Mouse (Mus musculus): Measurements from ENCODE around the gene Kmt5a. TPM values are rescaled to one million over a fixed set of nuclear protein-coding genes. Genes with fewer than 3 reads are reported as not detected.

Gene Kmt5a
- total RNA-seq, 1 experiment from 2014 or later: 99.1 TPM

DNA sequence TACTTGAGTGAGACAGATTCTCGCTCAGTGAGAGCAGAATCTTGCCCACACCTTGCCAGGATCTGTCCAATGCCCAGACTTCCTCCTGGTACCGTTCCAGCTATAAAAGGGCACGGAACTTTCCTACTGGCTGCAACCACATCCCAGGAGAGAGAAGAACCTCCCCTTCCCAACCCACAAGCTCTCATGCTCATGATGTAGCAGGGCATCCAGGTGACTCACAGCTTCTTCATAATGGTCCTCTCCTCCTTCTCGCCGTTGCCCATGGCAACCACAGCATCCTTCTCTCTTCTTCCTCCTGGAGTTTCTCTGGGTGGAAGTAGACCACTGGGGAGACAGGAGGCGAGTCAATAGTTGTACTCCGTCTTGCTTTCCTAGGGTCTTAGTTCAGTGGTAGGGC lies 28.6 kb downstream of the Kmt5a start:
- ATAC-seq (replicated peaks in 1 of 2; ENCODE audit: insufficient read depth in 1 of 2, low FRiP score in 2 of 2, low TSS enrichment in 1 of 2, low read depth in 1 of 2, poor library complexity in 2 of 2, severe bottlenecking in 2 of 2): no peak

DNA sequence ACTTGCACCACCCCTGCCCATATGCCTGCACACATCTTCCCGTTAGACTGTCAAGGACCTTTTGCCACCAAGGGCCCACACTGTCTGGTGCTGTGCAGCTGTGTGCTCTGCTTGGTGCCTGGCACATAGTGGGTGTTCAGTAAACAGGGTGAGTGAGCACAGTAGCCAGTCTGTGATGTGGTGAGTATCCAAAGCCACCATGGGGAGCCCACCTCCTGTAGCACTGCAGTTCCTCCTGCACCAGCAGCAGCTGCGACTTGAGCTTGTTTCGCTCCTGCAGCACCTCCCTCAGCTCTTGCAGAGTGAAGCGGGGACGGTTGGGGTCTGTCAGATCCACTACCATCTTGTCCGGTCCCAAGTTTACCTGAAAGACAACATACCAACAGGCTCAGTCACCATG lies 29.8 kb downstream of the Kmt5a start:
- ATAC-seq (replicated peaks in 1 of 2; ENCODE audit: insufficient read depth in 1 of 2, low FRiP score in 2 of 2, low TSS enrichment in 1 of 2, low read depth in 1 of 2, poor library complexity in 2 of 2, severe bottlenecking in 2 of 2): no peak

DNA sequence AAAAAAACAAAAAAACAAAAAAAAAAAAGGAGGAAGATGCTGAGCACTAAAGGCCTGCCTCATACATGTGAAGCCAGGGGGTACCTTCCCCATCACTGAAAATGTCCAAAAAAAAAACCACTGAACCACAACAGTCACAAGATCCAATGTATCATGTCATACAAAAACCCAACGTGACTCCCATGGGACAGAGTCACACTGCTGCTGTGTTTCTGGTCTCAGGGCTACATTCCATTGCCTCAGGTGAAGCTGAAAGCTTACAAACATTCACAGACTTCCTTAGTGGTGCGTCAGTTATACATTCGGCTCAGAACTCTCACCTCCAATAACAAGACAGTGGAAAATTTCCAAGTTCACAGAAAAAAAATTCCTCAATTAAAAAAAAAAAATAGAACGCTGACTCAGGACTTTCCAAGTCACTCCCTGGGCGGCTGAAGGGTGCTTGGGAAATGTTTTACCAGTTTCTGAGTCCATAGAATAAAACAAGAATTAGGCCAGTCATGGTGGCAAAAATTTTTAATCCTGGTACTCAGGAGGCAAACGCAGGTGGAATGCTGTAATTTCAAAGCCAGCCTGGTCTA lies 31.0 kb downstream of the Kmt5a start:
- ATAC-seq (replicated peaks in 1 of 2; ENCODE audit: insufficient read depth in 1 of 2, low FRiP score in 2 of 2, low TSS enrichment in 1 of 2, low read depth in 1 of 2, poor library complexity in 2 of 2, severe bottlenecking in 2 of 2): no peak

DNA sequence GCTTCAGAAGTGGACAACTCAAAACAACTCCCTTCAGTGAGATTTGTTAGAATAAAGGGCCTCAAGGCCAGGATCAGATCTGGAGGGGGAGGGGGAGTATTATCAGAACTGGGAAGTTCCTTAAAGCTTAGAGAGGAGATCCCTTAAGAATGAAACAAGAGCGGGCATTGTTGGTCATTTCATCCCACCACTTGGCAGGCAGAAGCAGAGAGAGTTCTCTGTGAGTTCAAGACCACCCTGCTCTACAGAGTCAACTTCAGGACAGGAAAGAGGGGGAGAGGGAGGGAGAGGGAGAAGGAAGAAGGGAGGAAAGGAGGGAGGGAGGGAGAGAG lies 39.1 kb downstream of the Kmt5a start:
- ATAC-seq (replicated peaks in 1 of 2; ENCODE audit: insufficient read depth in 1 of 2, low FRiP score in 2 of 2, low TSS enrichment in 1 of 2, low read depth in 1 of 2, poor library complexity in 2 of 2, severe bottlenecking in 2 of 2): no peak

DNA sequence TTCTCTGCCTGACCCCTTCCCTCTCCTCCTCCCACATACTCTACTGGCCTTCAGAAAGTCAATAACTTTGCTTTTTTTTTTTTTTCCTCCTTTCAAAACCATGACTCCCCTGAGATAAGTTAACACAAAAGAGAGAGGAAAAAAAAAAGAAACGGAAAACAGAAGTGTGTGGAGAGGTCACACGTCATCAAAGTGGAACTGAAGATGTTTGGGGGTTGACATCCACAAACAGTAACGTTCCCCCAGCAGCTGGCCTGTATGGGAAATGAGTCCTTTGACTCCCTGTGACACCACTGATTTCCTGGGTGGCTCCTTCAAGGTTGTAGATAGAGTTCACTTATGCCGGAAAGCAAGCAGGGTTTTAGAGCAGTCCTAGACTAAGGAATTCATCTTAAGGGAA lies 40.4 kb downstream of the Kmt5a start:
- no peak for ATAC-seq (replicated peaks in 1 of 2; ENCODE audit: insufficient read depth in 1 of 2, low FRiP score in 2 of 2, low TSS enrichment in 1 of 2, low read depth in 1 of 2, poor library complexity in 2 of 2, severe bottlenecking in 2 of 2)

DNA sequence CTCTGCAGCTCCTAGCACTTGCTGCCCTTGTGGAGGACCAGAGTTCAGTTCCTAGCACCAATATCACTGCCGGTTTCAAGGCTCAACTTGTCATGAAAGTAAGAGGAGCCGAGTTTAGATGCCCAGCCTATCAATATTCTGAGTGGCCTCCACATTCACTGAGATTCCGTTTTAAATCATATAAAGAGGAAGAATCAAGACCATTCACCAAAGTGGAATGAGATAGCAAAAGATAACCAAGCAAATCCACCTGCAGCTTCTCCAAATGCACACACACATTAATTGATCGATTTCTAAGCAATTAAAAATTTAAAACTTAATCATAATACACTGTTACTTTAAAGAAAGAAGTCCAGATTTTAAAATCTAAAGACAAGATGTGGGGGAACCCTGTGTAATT lies 42.0 kb downstream of the Kmt5a start:
- no peak for ATAC-seq (replicated peaks in 1 of 2; ENCODE audit: insufficient read depth in 1 of 2, low FRiP score in 2 of 2, low TSS enrichment in 1 of 2, low read depth in 1 of 2, poor library complexity in 2 of 2, severe bottlenecking in 2 of 2)

DNA sequence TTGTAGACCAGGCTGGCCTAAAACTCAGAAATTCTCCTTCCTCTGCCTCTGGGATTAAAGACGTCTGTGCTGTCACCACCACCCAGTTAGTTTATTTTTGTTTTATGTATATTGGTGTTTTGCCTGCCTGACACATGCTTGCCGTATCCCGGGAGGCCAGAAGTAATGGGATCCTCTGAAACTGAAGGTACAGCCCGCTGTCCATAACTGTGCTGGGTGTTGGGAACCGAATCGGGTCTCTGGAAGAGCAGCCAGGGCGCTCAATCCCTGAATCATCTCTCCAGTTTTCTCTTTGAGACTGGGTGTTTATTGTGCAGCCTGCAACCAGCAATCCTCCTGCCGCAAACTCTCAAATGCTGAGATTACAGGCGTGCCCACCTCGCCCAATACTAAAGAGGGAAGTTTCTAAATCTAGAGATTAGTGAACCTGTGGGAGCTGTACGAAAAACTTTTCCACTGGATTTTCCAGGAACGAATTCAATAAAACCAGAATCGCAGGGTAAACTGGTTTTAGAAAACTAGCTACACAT lies 42.8 kb downstream of the Kmt5a start:
- ATAC-seq (replicated peaks in 1 of 2; ENCODE audit: insufficient read depth in 1 of 2, low FRiP score in 2 of 2, low TSS enrichment in 1 of 2, low read depth in 1 of 2, poor library complexity in 2 of 2, severe bottlenecking in 2 of 2): no peak

DNA sequence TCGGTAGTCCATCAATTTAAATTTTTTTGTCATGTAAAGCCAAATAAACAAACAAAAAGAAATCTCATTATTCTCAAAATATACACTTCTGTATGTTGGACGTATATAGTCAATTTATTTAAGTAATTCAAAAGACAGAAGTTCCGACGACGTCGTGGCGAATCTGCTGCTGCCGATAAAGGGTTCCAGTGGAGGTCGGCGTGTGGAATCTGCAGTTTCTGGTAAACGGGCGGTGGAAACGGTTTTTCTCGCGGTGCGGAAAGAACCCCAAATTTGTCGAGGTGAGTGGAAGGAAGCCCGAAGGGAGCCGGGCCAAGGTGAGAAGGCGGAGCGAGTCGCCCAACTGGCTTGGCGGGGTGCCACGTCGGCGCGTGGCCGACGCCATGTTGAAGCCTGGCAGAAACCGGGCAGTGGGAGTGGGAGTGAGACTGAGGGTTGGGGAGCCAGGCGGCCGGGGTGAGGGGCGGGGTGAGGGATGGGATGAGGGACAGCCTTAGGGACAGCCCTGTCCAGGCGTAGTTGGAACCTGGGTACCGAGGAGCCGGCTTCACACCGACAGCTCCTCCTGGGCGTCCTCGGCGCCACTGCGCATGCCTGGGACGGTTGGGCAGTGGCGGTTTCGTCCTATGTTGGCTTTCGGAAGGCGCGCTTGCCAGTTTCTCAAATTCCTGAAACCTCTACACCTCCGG lies 43.4 kb downstream of the Kmt5a start, which contains the start of gene Snrnp35:
TSS of gene Snrnp35 (plus strand) at position 169 of the 689 bp plus-strand sequence.
- peak; percentile 57 to 71 for ATAC-seq (replicated peaks in 1 of 2; ENCODE audit: insufficient read depth in 1 of 2, low FRiP score in 2 of 2, low TSS enrichment in 1 of 2, low read depth in 1 of 2, poor library complexity in 2 of 2, severe bottlenecking in 2 of 2)

DNA sequence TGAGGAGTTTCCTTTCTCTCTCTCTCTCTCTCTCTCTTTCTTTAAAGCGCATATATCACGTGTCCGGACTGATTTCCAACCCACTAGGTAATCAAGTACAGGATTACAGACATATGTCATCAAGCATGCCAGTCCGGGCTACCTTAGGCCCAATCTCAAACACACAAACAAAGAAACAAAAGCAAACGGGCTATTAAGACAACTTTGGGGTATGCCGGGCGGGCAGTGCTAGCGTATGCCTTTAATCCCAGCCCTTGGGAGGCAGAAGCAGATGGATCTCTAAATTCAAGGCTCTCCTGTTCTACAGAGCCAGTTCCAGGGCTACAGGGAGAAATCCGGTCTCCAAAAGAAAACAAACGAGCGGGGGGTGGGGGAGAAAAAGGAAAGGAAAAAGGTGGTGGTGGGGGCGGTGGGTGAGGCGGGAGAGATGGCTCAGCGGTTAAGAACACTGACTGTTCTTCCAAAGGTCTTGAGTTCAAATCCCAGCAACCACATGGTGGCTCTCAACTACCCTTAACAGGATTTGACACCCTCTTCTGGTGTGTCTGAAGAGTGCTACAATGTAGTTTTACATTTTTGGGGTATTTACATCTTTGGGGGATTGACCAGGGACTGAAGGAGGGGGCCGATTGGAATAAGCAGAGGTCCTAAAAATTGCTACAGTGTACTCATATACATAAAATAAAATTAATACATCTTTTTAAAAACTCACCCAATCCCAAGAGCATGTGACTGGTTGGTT lies 44.1 kb downstream of the Kmt5a start:
- peak in 1 of 2 experiments; percentile 24; a peak in 1 of 4 replicates for ATAC-seq (replicated peaks in 1 of 2; ENCODE audit: insufficient read depth in 1 of 2, low FRiP score in 2 of 2, low TSS enrichment in 1 of 2, low read depth in 1 of 2, poor library complexity in 2 of 2, severe bottlenecking in 2 of 2)

DNA sequence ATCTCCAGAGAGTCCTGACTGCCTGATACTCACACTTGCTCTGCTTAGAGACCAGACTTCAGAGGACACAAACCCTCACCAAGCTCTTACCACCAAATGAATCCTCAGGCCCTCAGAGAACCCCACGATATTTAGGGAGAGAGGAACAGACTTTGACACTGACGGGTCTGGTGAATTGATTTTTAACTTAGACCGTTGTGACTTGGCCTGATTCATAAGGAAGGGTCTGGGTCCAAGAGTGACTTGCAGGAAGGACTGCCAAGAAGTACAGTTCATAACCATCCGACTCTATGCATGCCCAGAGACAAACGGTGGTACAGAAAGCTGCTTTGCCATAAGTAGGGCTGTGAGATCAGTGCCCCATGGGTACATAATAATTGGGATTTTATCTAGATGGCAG lies 45.9 kb downstream of the Kmt5a start:
- ATAC-seq (replicated peaks in 1 of 2; ENCODE audit: insufficient read depth in 1 of 2, low FRiP score in 2 of 2, low TSS enrichment in 1 of 2, low read depth in 1 of 2, poor library complexity in 2 of 2, severe bottlenecking in 2 of 2): no peak

DNA sequence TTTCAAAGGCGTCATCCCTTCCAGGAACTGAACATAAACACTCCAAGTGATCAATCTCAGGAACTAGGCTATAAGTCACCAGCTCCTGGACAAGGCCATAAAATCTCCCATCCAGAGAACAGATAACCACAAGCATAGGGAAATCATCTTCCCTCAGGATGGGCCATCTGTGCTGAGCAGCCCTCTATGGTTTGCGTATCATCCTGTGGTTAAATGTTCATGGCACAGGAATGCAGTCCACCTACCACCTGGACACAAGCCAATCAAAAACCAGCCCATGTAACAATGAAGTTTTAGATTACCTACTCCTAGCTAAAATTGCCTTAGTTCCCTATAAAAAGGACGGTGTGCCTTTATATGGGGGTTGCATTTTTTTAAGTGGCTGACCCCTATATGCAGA lies 49.2 kb downstream of the Kmt5a start:
- no peak for ATAC-seq (replicated peaks in 1 of 2; ENCODE audit: insufficient read depth in 1 of 2, low FRiP score in 2 of 2, low TSS enrichment in 1 of 2, low read depth in 1 of 2, poor library complexity in 2 of 2, severe bottlenecking in 2 of 2)

DNA sequence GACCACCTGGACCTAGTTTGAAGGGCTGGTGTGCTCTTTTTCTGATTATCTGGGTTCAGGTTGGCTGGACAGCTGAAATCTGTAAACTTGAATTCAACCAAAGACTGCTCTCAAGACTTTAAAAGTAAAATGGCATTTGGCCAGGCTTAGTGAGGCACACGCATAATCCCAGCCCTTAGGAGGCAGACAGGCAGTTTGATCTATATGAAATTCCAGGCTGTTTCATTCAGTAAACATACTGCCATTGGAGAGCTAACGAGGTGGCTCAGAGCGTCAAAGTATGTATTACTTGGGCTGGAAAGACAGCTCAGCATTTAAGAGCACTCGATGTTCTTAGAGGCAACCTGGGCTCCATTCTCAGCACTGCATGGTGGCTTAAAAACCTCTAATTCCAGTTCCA lies 52.0 kb downstream of the Kmt5a start:
- no peak for ATAC-seq (replicated peaks in 1 of 2; ENCODE audit: insufficient read depth in 1 of 2, low FRiP score in 2 of 2, low TSS enrichment in 1 of 2, low read depth in 1 of 2, poor library complexity in 2 of 2, severe bottlenecking in 2 of 2)

DNA sequence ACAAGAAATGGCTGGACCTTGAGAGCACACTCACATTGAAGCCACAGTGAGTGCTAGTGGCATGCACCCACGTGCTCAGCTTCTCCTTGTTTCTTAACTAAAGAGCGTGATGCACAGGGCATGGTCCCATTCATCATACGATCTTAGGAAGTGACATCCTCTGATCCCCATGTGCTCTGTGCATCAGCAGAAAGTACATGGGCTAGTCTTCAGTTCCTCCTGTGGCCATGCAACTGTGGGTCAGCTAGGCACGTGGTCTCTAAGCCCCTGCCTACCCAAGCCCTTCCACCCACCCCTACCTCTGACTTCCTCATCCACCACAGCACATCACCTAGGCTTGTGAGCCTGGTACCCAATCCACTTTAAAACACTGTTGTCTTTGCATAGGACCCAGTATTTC lies 52.9 kb downstream of the Kmt5a start:
- ATAC-seq (replicated peaks in 1 of 2; ENCODE audit: insufficient read depth in 1 of 2, low FRiP score in 2 of 2, low TSS enrichment in 1 of 2, low read depth in 1 of 2, poor library complexity in 2 of 2, severe bottlenecking in 2 of 2): no peak

DNA sequence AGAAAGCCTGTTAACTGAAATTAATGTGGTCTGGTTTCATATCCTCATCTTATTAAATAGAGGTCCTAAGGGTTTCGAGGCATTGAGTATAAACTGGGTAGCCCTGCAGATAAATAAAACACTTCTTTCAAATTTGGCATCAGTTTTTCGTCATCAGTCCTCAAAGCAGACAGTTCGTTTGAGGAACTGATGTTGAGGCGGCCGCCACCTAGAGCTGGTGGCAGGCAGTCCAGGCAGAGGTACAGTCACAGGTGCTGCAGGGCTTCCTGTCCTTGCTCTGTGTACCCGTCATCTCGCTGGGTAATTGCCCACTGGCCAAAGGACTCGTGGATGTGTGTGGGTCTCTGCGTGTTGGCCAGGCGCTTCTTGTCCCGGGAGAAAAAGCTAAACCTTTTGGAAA lies 53.7 kb downstream of the Kmt5a start:
- ATAC-seq (replicated peaks in 1 of 2; ENCODE audit: insufficient read depth in 1 of 2, low FRiP score in 2 of 2, low TSS enrichment in 1 of 2, low read depth in 1 of 2, poor library complexity in 2 of 2, severe bottlenecking in 2 of 2): peak in 1 of 2 experiments; percentile 33; a peak in 1 of 4 replicates

DNA sequence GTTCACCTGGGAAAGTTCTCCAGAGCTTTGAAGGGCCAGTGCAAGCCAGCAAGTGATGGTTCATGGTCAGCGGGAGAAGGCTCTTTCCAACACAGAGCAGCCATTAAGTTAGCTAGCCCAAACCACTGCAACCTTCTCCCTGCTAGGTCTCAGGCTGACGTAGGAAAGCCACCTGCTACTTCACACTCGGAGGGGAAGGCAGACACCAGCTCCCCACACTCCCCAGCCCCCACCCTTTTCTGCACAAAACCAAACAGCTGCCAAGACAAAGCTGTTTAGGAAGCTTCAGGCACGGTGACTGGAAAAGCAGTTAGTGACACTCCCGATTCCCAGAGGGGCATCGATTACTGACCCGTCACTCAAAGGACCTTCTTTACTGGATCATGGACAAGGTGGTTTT lies 55.8 kb downstream of the Kmt5a start:
- ATAC-seq (replicated peaks in 1 of 2; ENCODE audit: insufficient read depth in 1 of 2, low FRiP score in 2 of 2, low TSS enrichment in 1 of 2, low read depth in 1 of 2, poor library complexity in 2 of 2, severe bottlenecking in 2 of 2): no peak

DNA sequence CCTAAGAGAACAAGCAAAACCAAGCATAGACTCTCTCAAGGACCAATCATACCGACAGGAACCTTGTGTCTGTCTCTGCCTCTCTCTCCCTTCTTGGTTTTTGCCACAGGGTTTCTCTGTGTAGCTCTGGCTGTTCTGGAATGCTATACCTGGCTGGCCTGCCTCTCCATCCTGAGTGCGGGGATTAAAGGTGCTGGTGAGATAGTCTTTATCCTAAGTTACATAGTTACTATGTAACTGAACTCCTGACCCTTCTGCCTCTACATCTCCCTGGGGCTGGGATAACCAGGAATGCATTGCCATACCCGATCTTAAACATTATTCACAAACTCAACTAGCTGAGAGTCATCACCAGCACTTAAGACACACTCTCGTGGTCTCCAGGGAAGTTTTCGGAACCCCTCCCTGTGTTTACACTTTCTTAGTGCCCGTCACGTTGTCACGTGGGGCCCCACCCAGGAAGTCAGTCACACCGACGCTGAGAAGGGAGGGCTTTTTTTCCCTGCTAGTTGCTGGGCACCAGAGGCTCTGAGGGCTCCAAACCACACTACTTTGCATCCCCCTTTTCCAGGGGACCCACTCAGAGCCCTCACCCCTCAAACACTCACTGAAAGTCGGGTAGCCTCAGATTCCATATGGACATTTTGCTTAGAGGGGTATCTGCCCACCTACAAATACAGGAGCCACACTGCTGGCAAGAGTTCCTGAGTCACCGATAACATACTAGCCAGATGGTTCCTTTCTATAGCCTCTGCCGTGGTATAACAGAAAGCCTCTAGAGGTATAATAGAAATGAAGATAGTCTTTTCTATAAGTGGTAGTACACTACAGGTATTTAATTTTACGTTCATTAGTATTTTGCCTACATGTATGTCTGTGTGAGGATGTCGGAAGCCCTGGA lies 57.1 kb downstream of the Kmt5a start:
- no peak for ATAC-seq (replicated peaks in 1 of 2; ENCODE audit: insufficient read depth in 1 of 2, low FRiP score in 2 of 2, low TSS enrichment in 1 of 2, low read depth in 1 of 2, poor library complexity in 2 of 2, severe bottlenecking in 2 of 2)

DNA sequence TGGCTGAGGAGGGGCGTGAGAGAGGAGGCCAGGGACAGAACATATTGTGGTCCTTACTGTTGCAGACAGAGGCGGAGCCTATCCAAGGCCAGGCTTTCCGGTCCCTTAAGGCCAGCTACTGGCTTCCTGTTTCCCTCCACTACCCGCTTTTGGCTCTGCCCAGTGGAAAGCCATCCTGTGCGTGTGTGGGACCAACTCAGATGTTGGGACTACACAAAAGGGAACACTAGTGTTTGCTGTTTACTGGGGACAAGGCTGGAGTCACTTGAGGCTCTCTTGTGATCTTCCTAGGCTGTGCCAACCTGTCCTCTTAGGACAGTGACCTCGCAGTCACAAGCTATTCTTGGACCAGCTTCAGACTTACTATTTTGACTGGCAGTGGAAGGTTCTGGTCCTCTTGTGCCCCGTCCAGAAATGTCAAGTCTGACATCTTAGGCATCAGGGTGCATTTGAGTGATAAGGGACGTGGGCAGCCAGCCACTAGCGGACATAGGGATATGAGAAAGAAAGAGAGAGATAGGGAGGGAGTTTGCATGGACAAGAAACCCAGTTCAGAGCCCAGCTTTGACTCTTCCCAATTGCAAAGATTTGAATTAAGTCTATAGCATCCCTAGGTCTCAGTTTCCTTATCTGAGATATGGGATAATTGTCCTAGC lies 58.6 kb downstream of the Kmt5a start:
- peak; percentile 42 to 46; a peak in 3 of 4 replicates for ATAC-seq (replicated peaks in 1 of 2; ENCODE audit: insufficient read depth in 1 of 2, low FRiP score in 2 of 2, low TSS enrichment in 1 of 2, low read depth in 1 of 2, poor library complexity in 2 of 2, severe bottlenecking in 2 of 2)
